Mouse (Mus musculus) cerebellum, adult 2 months (tissue): ENCODE data around the gene Ube3b. TPM values are rescaled to one million over a fixed set of nuclear protein-coding genes. Genes with fewer than 3 reads are reported as not detected.

ENCODE experiments used
- DNase-seq, 2 experiments: peaks; one replicate each; pipeline ENCODE4 v3.0.0; 2021
- H3K27ac ChIP-seq: fragments of 200-500 bp; 2 replicates; pipeline ENCODE4 v1.5.1; 2012; ENCODE audit warnings: low read length, control low read depth, inconsistent platforms; ENCODE audit not compliant: insufficient read depth
- H3K27me3 ChIP-seq: fragments of 200-500 bp; 2 replicates; pipeline ENCODE4 v1.6.1; 2012; ENCODE audit warnings: inconsistent platforms, mild to moderate bottlenecking, low read length, moderate library complexity; ENCODE audit not compliant: control insufficient read depth, insufficient read depth
- H3K4me1 ChIP-seq: fragments of 200-500 bp; 2 replicates; pipeline ENCODE4 v1.6.1; 2011; ENCODE audit warnings: low read length; ENCODE audit not compliant: control insufficient read depth, insufficient read depth
- H3K4me3 ChIP-seq: fragments of 200-500 bp; replicated peaks from 2 replicates; pipeline ENCODE3; 2011; ENCODE audit warnings: mild to moderate bottlenecking, low read depth, low read length, control low read depth; ENCODE audit not compliant: insufficient read depth
- CTCF ChIP-seq: fragments of 200-500 bp; IDR thresholded peaks from 2 replicates; pipeline ENCODE4 v1.5.1; 2011; ENCODE audit warnings: low read depth, mild to moderate bottlenecking, control low read depth, low read length, moderate library complexity, borderline replicate concordance; ENCODE audit not compliant: insufficient read depth
- POLR2A ChIP-seq: fragments of 200-500 bp; IDR thresholded peaks from 2 replicates; pipeline ENCODE4 v1.6.1; 2011; ENCODE audit warnings: low read length, control low read depth, borderline replicate concordance; ENCODE audit not compliant: insufficient read depth
- WGBS: fragments of 180-500 bp; shearing (Covaris S2); methylation state at CpG from one replicate; pipeline ENCODE4 v1.1.7; 2018; 5-methylcytosine and 5-hydroxymethylcytosine counted together
- polyA plus RNA-seq: library from polyadenylated mRNA; depleted of rRNA; stranded (reverse); fragments of >200 nt; gene quantifications from 2 replicates; pipeline ENCODE4 v1.2.3, GENCODE M21; 2012

Gene Ube3b
- polyA plus RNA-seq, 1 experiment = 62.9 TPM

- Histone ChIP-seq H3K27me3 (no peaks in the 10 kb centered on the region), H3K4me1 (no peaks in the 10 kb centered on the region), H3K27ac (no peak overlapping the region), H3K4me3 (no peak overlapping the region)
- WGBS = 62% methylated on average over 9 of the region's 9 CpGs
- TF ChIP-seq POLR2A = no peak
- no peak for TF ChIP-seq CTCF
- DNase-seq = peak in 1 of 2 experiments; percentile 16
These were observed 10.0 kb upstream of the Ube3b start for GRCm38 (mm10) chr5:114370371-114370776.

- no peaks in the 10 kb centered on the region for H3K27me3 ChIP-seq
- no peak overlapping the region for H3K4me3 ChIP-seq
- TF ChIP-seq POLR2A (no peak), CTCF (no peak)
- H3K4me1 ChIP-seq = no peaks in the 10 kb centered on the region
- H3K27ac ChIP-seq = no peak overlapping the region
- DNase-seq = no peak
- WGBS = 87% methylated on average over 3 of the region's 3 CpGs
These were observed 9.1 kb upstream of the Ube3b start for GRCm38 (mm10) chr5:114371331-114371730.

GRCm38 (mm10) chr5:114371731-114372473 lies 8.5 kb upstream of the Ube3b start:
- Histone ChIP-seq H3K4me3 (no peak overlapping the region), H3K27ac (no peak overlapping the region), H3K4me1 (no peaks in the 10 kb centered on the region), H3K27me3 (no peaks in the 10 kb centered on the region)
- 79% methylated on average over 25 of the region's 25 CpGs for WGBS
- TF ChIP-seq POLR2A (no peak), CTCF (no peak)
- DNase-seq = no peak

- 60% methylated on average over 11 of the region's 11 CpGs for WGBS
- Histone ChIP-seq H3K4me3 (no peak overlapping the region), H3K4me1 (no peaks in the 10 kb centered on the region), H3K27ac (no peak overlapping the region), H3K27me3 (no peaks in the 10 kb centered on the region)
- TF ChIP-seq CTCF (no peak), POLR2A (no peak)
- no peak for DNase-seq
These were observed 7.8 kb upstream of the Ube3b start for GRCm38 (mm10) chr5:114372565-114372964.

- DNase-seq = peak; percentile 29 to 42
- Histone ChIP-seq H3K27ac (no peak overlapping the region), H3K27me3 (no peaks in the 10 kb centered on the region), H3K4me3 (no peak overlapping the region), H3K4me1 (no peaks in the 10 kb centered on the region)
- WGBS = 42% methylated on average over 11 of the region's 11 CpGs
- no peak for TF ChIP-seq CTCF
- no peak for TF ChIP-seq POLR2A
These were observed 7.2 kb upstream of the Ube3b start for GRCm38 (mm10) chr5:114373174-114373573.

- no peak for DNase-seq
- TF ChIP-seq CTCF (no peak), POLR2A (no peak)
- Histone ChIP-seq H3K4me1 (no peaks in the 10 kb centered on the region), H3K27me3 (no peaks in the 10 kb centered on the region), H3K4me3 (no peak overlapping the region), H3K27ac (no peak overlapping the region)
- 90% methylated on average over 9 of the region's 9 CpGs for WGBS
These were observed 6.8 kb upstream of the Ube3b start for GRCm38 (mm10) chr5:114373581-114373980.

- Histone ChIP-seq H3K4me1 (peaks cover 2% of the 10 kb centered on the region; the same call in 1 of the 2 replicates), H3K27ac (no peak overlapping the region), H3K27me3 (no peaks in the 10 kb centered on the region), H3K4me3 (no peak overlapping the region)
- TF ChIP-seq POLR2A (no peak), CTCF (no peak)
- 90% methylated on average over 23 of the region's 23 CpGs for WGBS
- no peak for DNase-seq
These were observed 5.8 kb upstream of the Ube3b start for GRCm38 (mm10) chr5:114374409-114375213.
